Mouse (Mus musculus): ENCODE data around the gene Tbc1d5. TPM values are rescaled to one million over a fixed set of nuclear protein-coding genes. Genes with fewer than 3 reads are reported as not detected.

The Tbc1d5 gene
- total RNA-seq, 1 experiment = 3.8 TPM

GRCm38 (mm10) chr17:50735955-50736533, 443.1 kb downstream of the Tbc1d5 start:
- Histone ChIP-seq H3K9ac (ENCODE audit: insufficient read depth, low read depth, low read length, poor library complexity, severe bottlenecking) (no peak overlapping the region), H3K4me3 (ENCODE audit: insufficient read depth in 1 of 2, low read depth in 1 of 2, low read length in 2 of 2, poor library complexity in 1 of 2, severe bottlenecking in 1 of 2) (no peak overlapping the region), H3K27ac (ENCODE audit: insufficient read depth, low read depth, low read length, poor library complexity, severe bottlenecking) (no peak overlapping the region), H3K4me1 (ENCODE audit: control insufficient read depth in 2 of 2, insufficient read depth in 2 of 2, low read length in 2 of 2, poor library complexity in 1 of 2) (no peaks in the 10 kb centered on the region), H3K9me3 (ENCODE audit: control insufficient read depth, insufficient read depth, low read depth, low read length) (no peaks in the 10 kb centered on the region), H3K36me3 (ENCODE audit: control insufficient read depth, insufficient read depth, low read length, poor library complexity, severe bottlenecking) (no peaks in the 10 kb centered on the region; the same call in 1 of the 2 replicates)
- TF ChIP-seq ZNF384 (IDR thresholded peaks at IDR 0.05; ENCODE audit: low read depth, low read length) (no peak), ZC3H11A (IDR thresholded peaks at IDR 0.05; ENCODE audit: borderline replicate concordance, low read depth, low read length) (no peak), CHD2 (IDR thresholded peaks at IDR 0.05; ENCODE audit: low read depth, low read length) (no peak), MAFK (IDR thresholded peaks at IDR 0.05; ENCODE audit: insufficient read depth, low read depth, low read length) (no peak), HCFC1 (IDR thresholded peaks at IDR 0.05; ENCODE audit: borderline replicate concordance, insufficient read depth, low read length) (no peak)
- in situ Hi-C loops (cut with MboI; ENCODE audit: low sequenced_read_pairs in 2 of 2, unreplicated experiment in 2 of 2) = no loop called here
- no peak for DNase-seq (ENCODE audit: low read depth, low spot score)

- H3K36me3 ChIP-seq (ENCODE audit: control insufficient read depth, insufficient read depth, low read length, poor library complexity, severe bottlenecking) = no peaks in the 10 kb centered on the region; the same call in 1 of the 2 replicates
- in situ Hi-C loops (cut with MboI; ENCODE audit: low sequenced_read_pairs in 2 of 2, unreplicated experiment in 2 of 2) = no loop called here
- no peaks in the 10 kb centered on the region for H3K4me1 ChIP-seq (ENCODE audit: control insufficient read depth in 2 of 2, insufficient read depth in 2 of 2, low read length in 2 of 2, poor library complexity in 1 of 2)
- H3K4me3 ChIP-seq (ENCODE audit: insufficient read depth in 1 of 2, low read depth in 1 of 2, low read length in 2 of 2, poor library complexity in 1 of 2, severe bottlenecking in 1 of 2) = no peak overlapping the region
- TF ChIP-seq CHD2 (IDR thresholded peaks at IDR 0.05; ENCODE audit: low read depth, low read length) = no peak
- no peak for TF ChIP-seq ZNF384 (IDR thresholded peaks at IDR 0.05; ENCODE audit: low read depth, low read length)
- TF ChIP-seq ZC3H11A (IDR thresholded peaks at IDR 0.05; ENCODE audit: borderline replicate concordance, low read depth, low read length) = no peak
- no peak for TF ChIP-seq MAFK (IDR thresholded peaks at IDR 0.05; ENCODE audit: insufficient read depth, low read depth, low read length)
- no peak for TF ChIP-seq HCFC1 (IDR thresholded peaks at IDR 0.05; ENCODE audit: borderline replicate concordance, insufficient read depth, low read length)
- DNase-seq (ENCODE audit: low read depth, low spot score) = no peak
- no peaks in the 10 kb centered on the region for H3K9me3 ChIP-seq (ENCODE audit: control insufficient read depth, insufficient read depth, low read depth, low read length)
- H3K27ac ChIP-seq (ENCODE audit: insufficient read depth, low read depth, low read length, poor library complexity, severe bottlenecking) = no peak overlapping the region
- no peak overlapping the region for H3K9ac ChIP-seq (ENCODE audit: insufficient read depth, low read depth, low read length, poor library complexity, severe bottlenecking)
Measured at GRCm38 (mm10) chr17:50735382-50735954, 443.7 kb downstream of the Tbc1d5 start.

- DNase-seq (ENCODE audit: low read depth, low spot score) = no peak
- Histone ChIP-seq H3K27ac (ENCODE audit: insufficient read depth, low read depth, low read length, poor library complexity, severe bottlenecking) (no peak overlapping the region), H3K4me1 (ENCODE audit: control insufficient read depth in 2 of 2, insufficient read depth in 2 of 2, low read length in 2 of 2, poor library complexity in 1 of 2) (no peaks in the 10 kb centered on the region), H3K9ac (ENCODE audit: insufficient read depth, low read depth, low read length, poor library complexity, severe bottlenecking) (no peak overlapping the region), H3K4me3 (ENCODE audit: insufficient read depth in 1 of 2, low read depth in 1 of 2, low read length in 2 of 2, poor library complexity in 1 of 2, severe bottlenecking in 1 of 2) (no peak overlapping the region), H3K36me3 (ENCODE audit: control insufficient read depth, insufficient read depth, low read length, poor library complexity, severe bottlenecking) (no peaks in the 10 kb centered on the region; the same call in 1 of the 2 replicates), H3K9me3 (ENCODE audit: control insufficient read depth, insufficient read depth, low read depth, low read length) (no peaks in the 10 kb centered on the region)
- in situ Hi-C loops (cut with MboI; ENCODE audit: low sequenced_read_pairs in 2 of 2, unreplicated experiment in 2 of 2) = no loop called here
- TF ChIP-seq MAFK (IDR thresholded peaks at IDR 0.05; ENCODE audit: insufficient read depth, low read depth, low read length) (no peak), ZC3H11A (IDR thresholded peaks at IDR 0.05; ENCODE audit: borderline replicate concordance, low read depth, low read length) (no peak)
Measured at GRCm38 (mm10) chr17:50734781-50735180, 444.4 kb downstream of the Tbc1d5 start.

- Histone ChIP-seq H3K9ac (ENCODE audit: insufficient read depth, low read depth, low read length, poor library complexity, severe bottlenecking) (no peak overlapping the region), H3K4me1 (ENCODE audit: control insufficient read depth in 2 of 2, insufficient read depth in 2 of 2, low read length in 2 of 2, poor library complexity in 1 of 2) (no peaks in the 10 kb centered on the region), H3K4me3 (ENCODE audit: insufficient read depth in 1 of 2, low read depth in 1 of 2, low read length in 2 of 2, poor library complexity in 1 of 2, severe bottlenecking in 1 of 2) (no peak overlapping the region), H3K36me3 (ENCODE audit: control insufficient read depth, insufficient read depth, low read length, poor library complexity, severe bottlenecking) (no peaks in the 10 kb centered on the region; the same call in 1 of the 2 replicates), H3K27ac (ENCODE audit: insufficient read depth, low read depth, low read length, poor library complexity, severe bottlenecking) (no peak overlapping the region), H3K9me3 (ENCODE audit: control insufficient read depth, insufficient read depth, low read depth, low read length) (no peaks in the 10 kb centered on the region)
- no peak for DNase-seq (ENCODE audit: low read depth, low spot score)
- TF ChIP-seq CHD2 (IDR thresholded peaks at IDR 0.05; ENCODE audit: low read depth, low read length) (no peak), ZC3H11A (IDR thresholded peaks at IDR 0.05; ENCODE audit: borderline replicate concordance, low read depth, low read length) (no peak)
- in situ Hi-C loops (cut with MboI; ENCODE audit: low sequenced_read_pairs in 2 of 2, unreplicated experiment in 2 of 2) = no loop called here
Measured at GRCm38 (mm10) chr17:50733390-50733789, 445.8 kb downstream of the Tbc1d5 start.

- Histone ChIP-seq H3K4me3 (ENCODE audit: insufficient read depth in 1 of 2, low read depth in 1 of 2, low read length in 2 of 2, poor library complexity in 1 of 2, severe bottlenecking in 1 of 2) (no peak overlapping the region), H3K36me3 (ENCODE audit: control insufficient read depth, insufficient read depth, low read length, poor library complexity, severe bottlenecking) (no peaks in the 10 kb centered on the region; the same call in 1 of the 2 replicates), H3K9ac (ENCODE audit: insufficient read depth, low read depth, low read length, poor library complexity, severe bottlenecking) (no peak overlapping the region), H3K27ac (ENCODE audit: insufficient read depth, low read depth, low read length, poor library complexity, severe bottlenecking) (no peak overlapping the region), H3K9me3 (ENCODE audit: control insufficient read depth, insufficient read depth, low read depth, low read length) (no peaks in the 10 kb centered on the region), H3K4me1 (ENCODE audit: control insufficient read depth in 2 of 2, insufficient read depth in 2 of 2, low read length in 2 of 2, poor library complexity in 1 of 2) (no peaks in the 10 kb centered on the region)
- DNase-seq (ENCODE audit: low read depth, low spot score) = no peak
- in situ Hi-C loops (cut with MboI; ENCODE audit: low sequenced_read_pairs in 2 of 2, unreplicated experiment in 2 of 2) = no loop called here
- TF ChIP-seq HCFC1 (IDR thresholded peaks at IDR 0.05; ENCODE audit: borderline replicate concordance, insufficient read depth, low read length) = no peak
- no peak for TF ChIP-seq ZNF384 (IDR thresholded peaks at IDR 0.05; ENCODE audit: low read depth, low read length)
- TF ChIP-seq ZC3H11A (IDR thresholded peaks at IDR 0.05; ENCODE audit: borderline replicate concordance, low read depth, low read length) = no peak
Measured at GRCm38 (mm10) chr17:50731876-50732275, 447.3 kb downstream of the Tbc1d5 start.
